Mouse (Mus musculus): Measurements from ENCODE around the gene Apoh.
A peak's percentile ranks its signal among the peaks of the same experiment; 100 is the strongest.

Apoh gene

GRCm38 (mm10) chr11:108382664-108383063 lies 39.5 kb downstream of the Apoh start:
- no peak for DNase-seq (ENCODE audit: low spot score in 2 of 2)

GRCm38 (mm10) chr11:108384920-108385665 lies 41.9 kb downstream of the Apoh start:
- DNase-seq (ENCODE audit: low spot score in 2 of 2), result no peak

GRCm38 (mm10) chr11:108385666-108386024 lies 42.5 kb downstream of the Apoh start:
- no peak for DNase-seq (ENCODE audit: low spot score in 2 of 2)

- no peak for DNase-seq (ENCODE audit: low spot score in 2 of 2)
Observed at GRCm38 (mm10) chr11:108395061-108395460, 51.9 kb downstream of the Apoh start.

- no peak for DNase-seq (ENCODE audit: low spot score in 2 of 2)
Observed at GRCm38 (mm10) chr11:108396076-108396829, 53.1 kb downstream of the Apoh start.

- DNase-seq (ENCODE audit: low spot score in 2 of 2), result no peak
Observed at GRCm38 (mm10) chr11:108409876-108410644, 66.9 kb downstream of the Apoh start.

- DNase-seq (ENCODE audit: low spot score in 2 of 2), result no peak
Observed at GRCm38 (mm10) chr11:108416360-108416759, 73.2 kb downstream of the Apoh start.

GRCm38 (mm10) chr11:108418540-108418939 lies 75.4 kb downstream of the Apoh start:
- DNase-seq (ENCODE audit: low spot score in 2 of 2), result no peak

GRCm38 (mm10) chr11:108419242-108419641 lies 76.1 kb downstream of the Apoh start:
- no peak for DNase-seq (ENCODE audit: low spot score in 2 of 2)

GRCm38 (mm10) chr11:108420751-108421150 lies 77.6 kb downstream of the Apoh start:
- no peak for DNase-seq (ENCODE audit: low spot score in 2 of 2)

- DNase-seq (ENCODE audit: low spot score in 2 of 2), result no peak
Observed at GRCm38 (mm10) chr11:108423221-108423620, 80.1 kb downstream of the Apoh start.

- DNase-seq (ENCODE audit: low spot score in 2 of 2), result no peak
Observed at GRCm38 (mm10) chr11:108424111-108424510, 81.0 kb downstream of the Apoh start.

GRCm38 (mm10) chr11:108424889-108425591 lies 81.9 kb downstream of the Apoh start, which contains the start of gene Cep112:
Gene Cep112, plus strand, starts transcription at chr11:108425192.
- peak; percentile 85 to 94 for DNase-seq (ENCODE audit: low spot score in 2 of 2)

- DNase-seq (ENCODE audit: low spot score in 2 of 2), result peak in 1 of 2 experiments; percentile 40
Observed at GRCm38 (mm10) chr11:108425592-108425921, 82.4 kb downstream of the Apoh start.

GRCm38 (mm10) chr11:108426086-108426485 lies 82.9 kb downstream of the Apoh start:
- DNase-seq (ENCODE audit: low spot score in 2 of 2), result no peak

- no peak for DNase-seq (ENCODE audit: low spot score in 2 of 2)
Observed at GRCm38 (mm10) chr11:108427191-108427590, 84.0 kb downstream of the Apoh start.

- DNase-seq (ENCODE audit: low spot score in 2 of 2), result no peak
Observed at GRCm38 (mm10) chr11:108429076-108429475, 85.9 kb downstream of the Apoh start.

- no peak for DNase-seq (ENCODE audit: low spot score in 2 of 2)
Observed at GRCm38 (mm10) chr11:108443893-108444563, 100.9 kb downstream of the Apoh start.

GRCm38 (mm10) chr11:108447148-108447547 lies 104.0 kb downstream of the Apoh start:
- DNase-seq (ENCODE audit: low spot score in 2 of 2), result peak in 1 of 2 experiments; percentile 26

GRCm38 (mm10) chr11:108449811-108450210 lies 106.7 kb downstream of the Apoh start:
- DNase-seq (ENCODE audit: low spot score in 2 of 2), result peak; percentile 79 to 81

- no peak for DNase-seq (ENCODE audit: low spot score in 2 of 2)
Observed at GRCm38 (mm10) chr11:108459599-108459998, 116.4 kb downstream of the Apoh start.

Data from cerebellum, postnatal 4 days (tissue).